In genomic region chr2:93347018-93347417, GRCm38 (mm10) we compare ENCODE assay signal across 14 mouse cellular contexts.
"Had no signal": no experiment of that assay in that cellular context is flagged by ENCODE, and none has a peak within 500 bp of the region (broad histone marks: within the 10 kb centered on the region; RNA-seq: fewer than 3 reads in every experiment).

No protein-coding gene starts in this region.

- H3K4me3 ChIP-seq: left cerebral cortex, adult 2 months; limb, embryonic 10.5 days; liver, embryonic 15.5 days; midbrain, embryonic 10.5 days; neural tube, embryonic 13.5 days had no signal

- H3K9ac ChIP-seq: liver, embryonic 15.5 days; neural tube, embryonic 13.5 days had no signal

- DNase-seq: kidney, adult 18-20 months; kidney, postnatal 25 days; midbrain, embryonic 14.5 days; retina, postnatal 1 day; right cerebral cortex, postnatal 4 days; spleen, adult 18-20 months; thymus, adult 18-20 months; thymus, postnatal 14 days had no signal

- H3K9me3 ChIP-seq: limb, embryonic 10.5 days; liver, embryonic 15.5 days; midbrain, embryonic 10.5 days; neural tube, embryonic 13.5 days had no signal

- H3K4me2 ChIP-seq: liver, embryonic 11.5 days; liver, embryonic 15.5 days; neural tube, embryonic 13.5 days had no signal

- H3K36me3 ChIP-seq: limb, embryonic 10.5 days; liver, embryonic 15.5 days; midbrain, embryonic 10.5 days; neural tube, embryonic 13.5 days had no signal

- H3K27ac ChIP-seq: left cerebral cortex, adult 2 months; limb, embryonic 10.5 days; liver, embryonic 15.5 days; midbrain, embryonic 10.5 days; neural tube, embryonic 13.5 days had no signal

- H3K27me3 ChIP-seq: neural tube, embryonic 13.5 days had no signal
